Mouse (Mus musculus): ENCODE results near the gene Gm17581. TPM values are rescaled to one million over a fixed set of nuclear protein-coding genes. Genes with fewer than 3 reads are reported as not detected.

Gene Gm17581
- polyA plus RNA-seq, 1 experiment from 2014 or later = not detected

Other genes with a start within 250 kb of the Gm17581 start
- gene Acss2, start 217.9 kb downstream of the Gm17581 start, polyA plus RNA-seq (2015; fragmentation: Nextera tagmentation; extraction: Ambion mirVana) = 8.5 and 9.8 TPM in 2 replicates
- 3.9 and 4.3 TPM in 2 replicates for gene Ggt7, start 217.6 kb downstream of the Gm17581 start, polyA plus RNA-seq (2015; fragmentation: Nextera tagmentation; extraction: Ambion mirVana)
- gene Gss, start 143.1 kb downstream of the Gm17581 start, polyA plus RNA-seq (2015; fragmentation: Nextera tagmentation; extraction: Ambion mirVana) = 26.5 and 29.8 TPM in 2 replicates
- 0.85 and 1.1 TPM in 2 replicates for gene Myh7b, start 124.7 kb downstream of the Gm17581 start, polyA plus RNA-seq (2015; fragmentation: Nextera tagmentation; extraction: Ambion mirVana)
- 126 and 133 TPM in 2 replicates for gene Trpc4ap, start 43.5 kb downstream of the Gm17581 start, polyA plus RNA-seq (2015; fragmentation: Nextera tagmentation; extraction: Ambion mirVana)
- gene Edem2, start 6.4 kb downstream of the Gm17581 start, polyA plus RNA-seq (2015; fragmentation: Nextera tagmentation; extraction: Ambion mirVana) = 41.2 and 45.2 TPM in 2 replicates
- 14.6 and 15.3 TPM in 2 replicates for gene Procr, start 15.3 kb upstream of the Gm17581 start, polyA plus RNA-seq (2015; fragmentation: Nextera tagmentation; extraction: Ambion mirVana)
- gene Mmp24, start 39.5 kb upstream of the Gm17581 start, polyA plus RNA-seq (2015; fragmentation: Nextera tagmentation; extraction: Ambion mirVana) = 0.04 and 0.09 TPM in 2 replicates
- 17.4 and 19.7 TPM in 2 replicates for gene BC029722, start 83.6 kb upstream of the Gm17581 start, polyA plus RNA-seq (2015; fragmentation: Nextera tagmentation; extraction: Ambion mirVana)
- gene Eif6, start 91.1 kb upstream of the Gm17581 start, polyA plus RNA-seq (2015; fragmentation: Nextera tagmentation; extraction: Ambion mirVana) = 184 and 199 TPM in 2 replicates
- gene Fam83c, start 99.0 kb upstream of the Gm17581 start, polyA plus RNA-seq (2015; fragmentation: Nextera tagmentation; extraction: Ambion mirVana) = 0.10 and 0.21 TPM in 2 replicates
- gene Uqcc1, start 194.4 kb upstream of the Gm17581 start, polyA plus RNA-seq (2015; fragmentation: Nextera tagmentation; extraction: Ambion mirVana) = 65.9 and 75.6 TPM in 2 replicates
- not detected in 2 replicates for gene Gm15557, start 204.9 kb upstream of the Gm17581 start, polyA plus RNA-seq (2015; fragmentation: Nextera tagmentation; extraction: Ambion mirVana)
- 0.34 and 0.57 TPM in 2 replicates for gene Gdf5, start 209.5 kb upstream of the Gm17581 start, polyA plus RNA-seq (2015; fragmentation: Nextera tagmentation; extraction: Ambion mirVana)
- 22.5 and 26.1 TPM in 2 replicates for gene Cep250, start 220.6 kb upstream of the Gm17581 start, polyA plus RNA-seq (2015; fragmentation: Nextera tagmentation; extraction: Ambion mirVana)